Mouse (Mus musculus): ENCODE data around the gene Krt9. TPM values are rescaled to one million over a fixed set of nuclear protein-coding genes. Genes with fewer than 3 reads are reported as not detected.
A peak's percentile ranks its signal among the peaks of the same experiment; 100 is the strongest.
"Not testable (repeated sequence)": the region's sequence is repeated elsewhere in the genome, so short reads cannot be mapped to it uniquely, and the experiment has no call there.

The Krt9 gene
- not detected in 2 replicates for polyA plus RNA-seq (2015; fragmentation: Nextera tagmentation; extraction: Ambion mirVana)

GRCm38 (mm10) chr11:100192992-100193391 is at the start of gene Krt9:
TSS of gene Krt9 (minus strand) at chr11:100193246.
- no peak for ATAC-seq (ENCODE audit: insufficient number of reproducible peaks, low FRiP score, low TSS enrichment, low read depth)
- no peak within 1 kb of the TSS for H3K4me2 ChIP-seq (replicated peaks)
- H3K9me3 ChIP-seq (replicated peaks): no peaks in the 10 kb centered on the region
- H3K4me1 ChIP-seq: no peaks in the 10 kb centered on the region
- no peak within 1 kb of the TSS for H3K4me3 ChIP-seq (replicated peaks)
- no peaks in the 10 kb centered on the region for H3K36me3 ChIP-seq
- no peak within 1 kb of the TSS for H3K9ac ChIP-seq
- WGBS: 54% methylated on average over 9 of the region's 9 CpGs
- no peaks in the 10 kb centered on the region for H3K27me3 ChIP-seq
- H3K27ac ChIP-seq (replicated peaks): no peak within 1 kb of the TSS

- H3K36me3 ChIP-seq; H3K9ac ChIP-seq; H3K27me3 ChIP-seq; ATAC-seq (ENCODE audit: insufficient number of reproducible peaks, low FRiP score, low TSS enrichment, low read depth); H3K27ac ChIP-seq (replicated peaks); H3K9me3 ChIP-seq (replicated peaks); H3K4me3 ChIP-seq (replicated peaks); H3K4me1 ChIP-seq; H3K4me2 ChIP-seq (replicated peaks): not testable (repeated sequence)
- WGBS: 90% methylated on average over 4 of the region's 4 CpGs
Observed at GRCm38 (mm10) chr11:100240272-100240671, 47.2 kb upstream of the Krt9 start.

DNA sequence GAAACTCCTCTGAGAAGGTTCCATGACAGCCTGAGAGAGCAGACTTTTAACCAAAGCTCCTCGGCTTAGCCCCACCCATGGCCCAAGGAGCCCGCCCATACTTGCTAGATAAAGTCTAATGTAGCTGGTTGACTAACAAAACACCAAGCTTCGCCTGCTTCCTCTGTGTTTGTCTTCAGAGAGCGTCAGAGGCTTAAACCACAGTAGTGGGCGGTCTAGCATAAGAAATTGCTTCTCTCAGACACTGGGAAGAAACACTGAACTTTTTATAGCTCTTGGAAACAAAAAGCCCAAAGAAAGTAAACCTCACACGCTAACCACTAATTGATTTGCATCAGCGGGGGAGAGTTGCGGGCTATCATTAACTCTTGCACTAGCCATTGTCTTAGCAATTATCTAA is 28.7 kb upstream of the Krt9 start:
- Histone ChIP-seq H3K27ac (replicated peaks) (no peak overlapping the region), H3K4me3 (replicated peaks) (no peak overlapping the region), H3K4me2 (replicated peaks) (no peak overlapping the region), H3K36me3 (no peaks in the 10 kb centered on the region), H3K4me1 (no peaks in the 10 kb centered on the region), H3K9ac (no peak overlapping the region), H3K27me3 (no peaks in the 10 kb centered on the region), H3K9me3 (replicated peaks) (peaks cover 5% of the 10 kb centered on the region; the same call in 1 of the 2 replicates)
- 61% methylated on average over 8 of the region's 8 CpGs for WGBS
- no peak for ATAC-seq (ENCODE audit: insufficient number of reproducible peaks, low FRiP score, low TSS enrichment, low read depth)

GRCm38 (mm10) chr11:100219304-100219703 is 26.3 kb upstream of the Krt9 start:
- Histone ChIP-seq H3K4me3 (replicated peaks) (no peak overlapping the region), H3K27ac (replicated peaks) (no peak overlapping the region), H3K36me3 (no peaks in the 10 kb centered on the region), H3K4me2 (replicated peaks) (no peak overlapping the region), H3K9ac (no peak overlapping the region), H3K4me1 (0 out of 2 replicates have a peak, but pooled peaks cover 4% of the 10 kb centered on the region), H3K9me3 (replicated peaks) (no peaks in the 10 kb centered on the region), H3K27me3 (no peaks in the 10 kb centered on the region)
- WGBS: 75% methylated on average over 4 of the region's 4 CpGs
- no peak for ATAC-seq (ENCODE audit: insufficient number of reproducible peaks, low FRiP score, low TSS enrichment, low read depth)

DNA sequence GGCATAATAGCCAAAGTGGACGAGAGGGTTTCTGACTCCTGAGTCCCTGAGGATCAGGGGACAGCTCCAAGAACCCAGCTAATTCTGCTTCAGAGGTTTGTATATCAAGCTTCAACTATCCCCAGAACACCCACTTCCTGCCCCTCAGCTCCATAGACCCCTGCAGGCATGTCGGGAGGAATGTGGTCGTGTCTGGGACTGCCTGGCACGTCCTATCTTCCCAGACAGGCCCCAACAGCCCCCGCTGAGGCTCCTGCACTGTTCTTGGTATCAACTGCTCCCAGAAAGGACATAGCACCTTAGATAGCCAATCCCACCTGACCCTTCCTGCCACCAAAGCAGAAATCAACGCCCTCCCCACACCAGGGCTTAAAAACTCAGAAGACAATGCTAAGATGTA is 15.5 kb upstream of the Krt9 start:
- Histone ChIP-seq H3K9ac (no peak overlapping the region), H3K4me3 (replicated peaks) (no peak overlapping the region), H3K4me2 (replicated peaks) (0 out of 2 replicates have a peak overlapping the region, but pooled peaks have one; percentile 6), H3K27me3 (no peaks in the 10 kb centered on the region), H3K9me3 (replicated peaks) (no peaks in the 10 kb centered on the region), H3K27ac (replicated peaks) (peak overlapping the region; percentile 77), H3K36me3 (no peaks in the 10 kb centered on the region), H3K4me1 (0 out of 2 replicates have a peak, but pooled peaks cover 8% of the 10 kb centered on the region)
- ATAC-seq (ENCODE audit: insufficient number of reproducible peaks, low FRiP score, low TSS enrichment, low read depth): no peak
- 35% methylated on average over 6 of the region's 6 CpGs for WGBS

DNA sequence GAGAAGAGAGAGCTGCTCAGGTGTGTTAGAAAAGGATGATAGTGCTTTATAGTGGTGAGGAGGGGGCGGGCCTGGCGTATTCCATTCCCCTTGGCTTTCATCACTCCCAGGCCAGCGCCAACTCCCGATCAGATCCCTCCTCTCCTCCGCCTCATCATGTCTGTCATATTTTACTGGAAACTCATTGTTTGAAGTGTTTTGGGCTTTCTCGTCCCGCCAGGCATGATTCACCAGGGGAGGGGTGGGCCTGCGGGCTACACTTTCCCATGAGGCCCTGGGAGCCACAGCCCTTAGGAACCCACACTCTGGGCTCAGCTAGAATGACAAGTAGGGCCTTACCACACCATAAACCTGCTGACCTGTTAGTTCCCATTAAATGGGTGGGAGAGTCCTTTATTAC is 14.5 kb upstream of the Krt9 start, which contains the start of gene Krt14:
Gene Krt14, minus strand, starts transcription at position 51 of the 400 bp plus-strand sequence.
- H3K9ac ChIP-seq: peak within 1 kb of the TSS; percentile 21; the same call in 1 of the 2 replicates
- H3K4me1 ChIP-seq: 0 out of 2 replicates have a peak, but pooled peaks cover 8% of the 10 kb centered on the region
- no peaks in the 10 kb centered on the region for H3K9me3 ChIP-seq (replicated peaks)
- peak within 1 kb of the TSS; percentile 77 for H3K27ac ChIP-seq (replicated peaks)
- 59% methylated on average over 8 of the region's 8 CpGs for WGBS
- no peaks in the 10 kb centered on the region for H3K36me3 ChIP-seq
- no peaks in the 10 kb centered on the region for H3K27me3 ChIP-seq
- H3K4me2 ChIP-seq (replicated peaks): peak within 1 kb of the TSS; percentile 21; the same call in 1 of the 2 replicates
- no peak for ATAC-seq (ENCODE audit: insufficient number of reproducible peaks, low FRiP score, low TSS enrichment, low read depth)
- peak within 1 kb of the TSS; percentile 34 for H3K4me3 ChIP-seq (replicated peaks)

GRCm38 (mm10) chr11:100203448-100203847 is 10.4 kb upstream of the Krt9 start:
- no peaks in the 10 kb centered on the region for H3K4me1 ChIP-seq
- H3K27ac ChIP-seq (replicated peaks): no peak overlapping the region
- H3K9ac ChIP-seq: no peak overlapping the region
- H3K4me2 ChIP-seq (replicated peaks): no peak overlapping the region
- H3K36me3 ChIP-seq: no peaks in the 10 kb centered on the region
- ATAC-seq (ENCODE audit: insufficient number of reproducible peaks, low FRiP score, low TSS enrichment, low read depth): no peak
- H3K9me3 ChIP-seq (replicated peaks): no peaks in the 10 kb centered on the region
- H3K4me3 ChIP-seq (replicated peaks): no peak overlapping the region
- no peaks in the 10 kb centered on the region for H3K27me3 ChIP-seq
- WGBS: 11% methylated on average over 6 of the region's 6 CpGs

- no peak overlapping the region for H3K4me3 ChIP-seq (replicated peaks)
- no peaks in the 10 kb centered on the region for H3K36me3 ChIP-seq
- H3K9me3 ChIP-seq (replicated peaks): no peaks in the 10 kb centered on the region
- no peaks in the 10 kb centered on the region for H3K27me3 ChIP-seq
- H3K27ac ChIP-seq (replicated peaks): no peak overlapping the region
- WGBS: 80% methylated on average over 4 of the region's 4 CpGs
- no peak overlapping the region for H3K9ac ChIP-seq
- no peak for ATAC-seq (ENCODE audit: insufficient number of reproducible peaks, low FRiP score, low TSS enrichment, low read depth)
- no peaks in the 10 kb centered on the region for H3K4me1 ChIP-seq
- H3K4me2 ChIP-seq (replicated peaks): no peak overlapping the region
Observed at GRCm38 (mm10) chr11:100202906-100203305, 9.9 kb upstream of the Krt9 start.

- no peak overlapping the region for H3K4me2 ChIP-seq (replicated peaks)
- no peaks in the 10 kb centered on the region for H3K4me1 ChIP-seq
- no peak overlapping the region for H3K27ac ChIP-seq (replicated peaks)
- no peaks in the 10 kb centered on the region for H3K27me3 ChIP-seq
- H3K36me3 ChIP-seq: no peaks in the 10 kb centered on the region
- no peak overlapping the region for H3K4me3 ChIP-seq (replicated peaks)
- H3K9me3 ChIP-seq (replicated peaks): no peaks in the 10 kb centered on the region
- no peak overlapping the region for H3K9ac ChIP-seq
- WGBS: 41% methylated on average over 8 of the region's 8 CpGs
- ATAC-seq (ENCODE audit: insufficient number of reproducible peaks, low FRiP score, low TSS enrichment, low read depth): no peak
Observed at GRCm38 (mm10) chr11:100200104-100200820, 7.2 kb upstream of the Krt9 start.

- no peak overlapping the region for H3K4me2 ChIP-seq (replicated peaks)
- 68% methylated on average over 4 of the region's 4 CpGs for WGBS
- H3K36me3 ChIP-seq: no peaks in the 10 kb centered on the region
- no peak overlapping the region for H3K9ac ChIP-seq
- no peak overlapping the region for H3K4me3 ChIP-seq (replicated peaks)
- H3K27ac ChIP-seq (replicated peaks): no peak overlapping the region
- H3K9me3 ChIP-seq (replicated peaks): no peaks in the 10 kb centered on the region
- H3K4me1 ChIP-seq: no peaks in the 10 kb centered on the region
- no peak for ATAC-seq (ENCODE audit: insufficient number of reproducible peaks, low FRiP score, low TSS enrichment, low read depth)
- H3K27me3 ChIP-seq: no peaks in the 10 kb centered on the region
Observed at GRCm38 (mm10) chr11:100198666-100199065, 5.6 kb upstream of the Krt9 start.

DNA sequence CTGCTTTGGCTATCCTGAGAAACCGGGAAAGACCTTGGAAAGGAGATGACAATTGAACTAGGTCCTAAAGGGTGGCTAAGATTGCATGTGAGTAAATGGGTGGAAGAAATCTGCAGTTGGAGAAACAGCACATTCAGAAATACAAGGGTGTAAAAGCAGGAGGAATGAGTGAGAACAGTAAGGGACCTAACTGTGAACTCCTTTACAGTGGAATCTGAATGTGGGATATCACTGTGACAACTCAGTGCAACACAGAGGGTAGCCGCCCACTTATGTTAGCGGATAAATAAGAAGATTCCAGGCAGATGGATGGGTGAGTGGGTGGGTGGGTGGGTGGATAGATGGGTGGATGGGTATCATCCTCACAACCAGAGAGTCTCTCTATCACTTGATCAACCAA is 1.2 kb downstream of the Krt9 start:
- Histone ChIP-seq H3K36me3 (no peaks in the 10 kb centered on the region), H3K27ac (replicated peaks) (no peak overlapping the region), H3K4me1 (no peaks in the 10 kb centered on the region), H3K4me3 (replicated peaks) (no peak overlapping the region), H3K27me3 (no peaks in the 10 kb centered on the region), H3K4me2 (replicated peaks) (no peak overlapping the region), H3K9ac (no peak overlapping the region), H3K9me3 (replicated peaks) (no peaks in the 10 kb centered on the region)
- WGBS: 94% methylated on average over 3 of the region's 3 CpGs
- ATAC-seq (ENCODE audit: insufficient number of reproducible peaks, low FRiP score, low TSS enrichment, low read depth): no peak

- Histone ChIP-seq H3K9ac (no peak overlapping the region), H3K4me2 (replicated peaks) (no peak overlapping the region), H3K27ac (replicated peaks) (no peak overlapping the region), H3K4me1 (no peaks in the 10 kb centered on the region), H3K36me3 (no peaks in the 10 kb centered on the region), H3K4me3 (replicated peaks) (no peak overlapping the region), H3K27me3 (no peaks in the 10 kb centered on the region), H3K9me3 (replicated peaks) (no peaks in the 10 kb centered on the region)
- no peak for ATAC-seq (ENCODE audit: insufficient number of reproducible peaks, low FRiP score, low TSS enrichment, low read depth)
- 81% methylated on average over 8 of the region's 8 CpGs for WGBS
Observed at GRCm38 (mm10) chr11:100186736-100187135, 6.3 kb downstream of the Krt9 start.
